Mouse (Mus musculus) embryo, embryonic 11.5 days (tissue): ENCODE results near the gene Brd2.

ENCODE experiments used
- DNase-seq: peaks from one replicate; pipeline ENCODE4 v3.0.0-alpha.2; 2012; ENCODE audit warnings: low read depth, low spot score

The Brd2 gene

GRCm38 (mm10) chr17:34114114-34114513, 8.3 kb downstream of the Brd2 start:
- no peak for DNase-seq

- no peak for DNase-seq
Observed at GRCm38 (mm10) chr17:34110309-34110708, 12.1 kb downstream of the Brd2 start.

GRCm38 (mm10) chr17:34109806-34110195, 12.6 kb downstream of the Brd2 start:
- DNase-seq: no peak

GRCm38 (mm10) chr17:34109038-34109805, 13.2 kb downstream of the Brd2 start:
- DNase-seq: no peak

- DNase-seq: no peak
Observed at GRCm38 (mm10) chr17:34108460-34108859, 14.0 kb downstream of the Brd2 start.

- DNase-seq: no peak
Observed at GRCm38 (mm10) chr17:34107109-34107867, 15.1 kb downstream of the Brd2 start.

GRCm38 (mm10) chr17:34106555-34106954, 15.9 kb downstream of the Brd2 start:
- DNase-seq: no peak

GRCm38 (mm10) chr17:34104804-34105203, 17.6 kb downstream of the Brd2 start:
- DNase-seq: no peak

GRCm38 (mm10) chr17:34102831-34103230, 19.6 kb downstream of the Brd2 start:
- DNase-seq: no peak

GRCm38 (mm10) chr17:34101604-34102032, 20.8 kb downstream of the Brd2 start:
- DNase-seq: peak; percentile 82

GRCm38 (mm10) chr17:34101185-34101584, 21.2 kb downstream of the Brd2 start:
- no peak for DNase-seq

- DNase-seq: no peak
Observed at GRCm38 (mm10) chr17:34099531-34099930, 22.9 kb downstream of the Brd2 start.

- no peak for DNase-seq
Observed at GRCm38 (mm10) chr17:34098709-34099479, 23.5 kb downstream of the Brd2 start.

GRCm38 (mm10) chr17:34097272-34097671, 25.2 kb downstream of the Brd2 start:
- no peak for DNase-seq

- no peak for DNase-seq
Observed at GRCm38 (mm10) chr17:34096497-34097010, 25.9 kb downstream of the Brd2 start.

- DNase-seq: no peak
Observed at GRCm38 (mm10) chr17:34094283-34095035, 28.0 kb downstream of the Brd2 start.

- peak; percentile 72 for DNase-seq
Observed at GRCm38 (mm10) chr17:34093199-34093874, 29.1 kb downstream of the Brd2 start.

- DNase-seq: no peak
Observed at GRCm38 (mm10) chr17:34092197-34092875, 30.1 kb downstream of the Brd2 start, which contains the start of gene H2-Oa. Gene H2-Oa, plus strand, starts transcription at chr17:34092340.

- no peak for DNase-seq
Observed at GRCm38 (mm10) chr17:34090923-34091322, 31.5 kb downstream of the Brd2 start.

- DNase-seq: no peak
Observed at GRCm38 (mm10) chr17:34088124-34088523, 34.3 kb downstream of the Brd2 start.
